Mouse (Mus musculus) adrenal gland, postnatal 0 days (tissue): ENCODE results near the gene Gfi1. TPM values are rescaled to one million over a fixed set of nuclear protein-coding genes. Genes with fewer than 3 reads are reported as not detected.

Experiments used
- polyA plus RNA-seq: library from polyadenylated mRNA; unstranded; fragments of >200 nt; fragmentation: Nextera tagmentation; extraction: Ambion mirVana; gene quantifications from 2 replicates; pipeline ENCODE4 v1.2.1, GENCODE M21; 2015

The Gfi1 gene
- 0.13 and 0.21 TPM in 2 replicates for polyA plus RNA-seq

DNA sequence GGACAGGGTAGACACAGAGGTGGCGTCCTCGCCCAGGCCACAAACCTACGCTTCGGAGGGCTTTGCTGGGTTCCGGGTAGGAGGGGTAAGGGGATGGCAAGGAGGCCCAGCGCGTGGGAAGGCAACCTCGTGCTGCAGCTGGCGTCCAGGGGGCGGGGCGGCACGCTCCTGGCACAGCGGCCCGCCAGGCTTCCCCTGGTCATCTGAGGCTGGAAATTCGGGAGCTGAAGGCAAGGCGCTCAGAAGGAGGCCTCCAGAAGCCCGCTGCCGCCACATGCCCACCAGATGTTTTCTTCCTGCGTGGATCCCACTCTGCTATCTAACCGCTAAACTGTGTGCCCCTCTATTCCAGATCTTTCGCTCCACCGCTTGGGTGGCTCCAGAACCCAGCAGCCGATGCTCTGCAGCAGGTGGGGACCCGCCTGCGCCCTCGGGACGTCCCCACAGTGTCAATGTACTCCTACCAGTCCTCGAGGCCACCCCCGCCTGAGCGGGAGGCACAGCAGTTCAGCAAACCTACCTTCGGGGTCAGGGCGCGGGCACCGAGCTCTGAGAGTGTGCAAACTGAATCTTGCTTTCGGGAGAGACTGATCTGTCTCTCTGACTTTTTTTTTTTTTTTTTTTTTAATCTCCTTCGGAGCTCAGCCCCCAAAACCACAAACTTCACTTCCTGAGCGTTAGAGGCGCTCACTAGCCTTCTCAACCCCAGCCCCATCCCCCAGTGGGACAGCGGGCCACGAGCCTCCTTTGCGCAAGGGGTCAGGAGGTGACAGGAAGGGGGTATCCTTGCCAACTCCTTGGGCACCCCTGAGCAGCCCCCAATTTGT lies at the start of gene Gfi1:
Gene Gfi1 (minus strand): TSS at position 602 of the 827 bp plus-strand sequence.

Other genes with a start within 250 kb of the Gfi1 start
- gene Gm42669, start 218.4 kb downstream of the Gfi1 start, polyA plus RNA-seq = 0.24 and 0.37 TPM in 2 replicates
- gene 1700028K03Rik, start 191.3 kb downstream of the Gfi1 start, polyA plus RNA-seq = 0.04 and 0.13 TPM in 2 replicates
- gene Rpap2, start 128.7 kb downstream of the Gfi1 start, polyA plus RNA-seq = 17.2 and 21.3 TPM in 2 replicates
- gene Glmn, start 128.1 kb downstream of the Gfi1 start, polyA plus RNA-seq = 28.1 and 28.3 TPM in 2 replicates
- 0.15 TPM in 1 of 2 replicates, not detected in the other for gene Ube2d2b, start 104.1 kb upstream of the Gfi1 start, polyA plus RNA-seq
- 65.8 and 76.6 TPM in 2 replicates for gene Evi5, start 149.1 kb upstream of the Gfi1 start, polyA plus RNA-seq
- 39.0 and 41.4 TPM in 2 replicates for gene Rpl5, start 174.5 kb upstream of the Gfi1 start, polyA plus RNA-seq